ENCODE assay signal across 8 mouse cellular contexts in genomic region chr6:4602012-4602411, GRCm38 (mm10). TPM values are rescaled to one million over a fixed set of nuclear protein-coding genes. Genes with fewer than 3 reads are reported as not detected.
DNase-seq lines count a peak whose midpoint lies in the region; ATAC-seq and TF ChIP-seq lines count a peak whose summit lies in the region.

No protein-coding gene starts in this region.

- H3K4me2 ChIP-seq in kidney, postnatal 0 days (ENCODE audit: low read length): peak overlapping the region; percentile 94
- H3K4me2 ChIP-seq in embryonic facial prominence, embryonic 11.5 days (ENCODE audit: low read depth, low read length): 0 out of 2 replicates have a peak overlapping the region, but pooled peaks have one; percentile 2
- H3K4me2 ChIP-seq in hindbrain, postnatal 0 days (ENCODE audit: low read depth, low read length): peak overlapping the region; percentile 92
- peak overlapping the region; percentile 96 for H3K4me2 ChIP-seq in midbrain, embryonic 16.5 days (ENCODE audit: low read length)

- no peak overlapping the region for H3K27ac ChIP-seq in kidney, postnatal 0 days
- no peak overlapping the region for H3K27ac ChIP-seq in embryonic facial prominence, embryonic 11.5 days (replicated peaks; ENCODE audit: low read depth, low read length)
- H3K27ac ChIP-seq in hindbrain, postnatal 0 days: no peak overlapping the region
- H3K27ac ChIP-seq in midbrain, embryonic 16.5 days (ENCODE audit: low read length): no peak overlapping the region; the same call in 1 of the 2 replicates

- peak overlapping the region; percentile 82; the same call in 1 of the 2 replicates for H3K4me3 ChIP-seq in kidney, postnatal 0 days (replicated peaks; ENCODE audit: low read depth, low read length)
- peak overlapping the region; percentile 75; the same call in 1 of the 2 replicates for H3K4me3 ChIP-seq in embryonic facial prominence, embryonic 11.5 days (ENCODE audit: low read depth, low read length)
- H3K4me3 ChIP-seq in hindbrain, postnatal 0 days (ENCODE audit: low read length): peak overlapping the region; percentile 80
- peak overlapping the region; percentile 83; the same call in 1 of the 2 replicates for H3K4me3 ChIP-seq in midbrain, embryonic 16.5 days (ENCODE audit: low read depth, low read length)

- no peaks in the 10 kb centered on the region for H3K27me3 ChIP-seq in kidney, postnatal 0 days (ENCODE audit: insufficient read depth, low read length)
- no peaks in the 10 kb centered on the region for H3K27me3 ChIP-seq in embryonic facial prominence, embryonic 11.5 days (ENCODE audit: control insufficient read depth, insufficient read depth, low read length)
- no peaks in the 10 kb centered on the region for H3K27me3 ChIP-seq in hindbrain, postnatal 0 days (ENCODE audit: insufficient read depth, low read length)
- H3K27me3 ChIP-seq in midbrain, embryonic 16.5 days (ENCODE audit: control insufficient read depth, insufficient read depth, low read depth, low read length): no peaks in the 10 kb centered on the region

- no peak overlapping the region for H3K9ac ChIP-seq in kidney, postnatal 0 days (ENCODE audit: low read depth, low read length)
- no peak overlapping the region for H3K9ac ChIP-seq in embryonic facial prominence, embryonic 11.5 days (replicated peaks; ENCODE audit: low read length)
- no peak overlapping the region for H3K9ac ChIP-seq in hindbrain, postnatal 0 days (replicated peaks; ENCODE audit: low read length)
- H3K9ac ChIP-seq in midbrain, embryonic 16.5 days (ENCODE audit: low read depth, low read length): peak overlapping the region; percentile 98; the same call in 1 of the 2 replicates

- TF ChIP-seq CTCF in kidney, postnatal 0 days (IDR thresholded peaks at IDR 0.05; ENCODE audit: low read depth): no peak
- no peak for TF ChIP-seq CTCF in hindbrain, postnatal 0 days (IDR thresholded peaks at IDR 0.05; ENCODE audit: low read depth)

- peaks cover 3% of the 10 kb centered on the region; the same call in 1 of the 2 replicates for H3K4me1 ChIP-seq in kidney, postnatal 0 days (replicated peaks; ENCODE audit: insufficient read depth, low read length)
- no peaks in the 10 kb centered on the region for H3K4me1 ChIP-seq in embryonic facial prominence, embryonic 11.5 days (ENCODE audit: control insufficient read depth, insufficient read depth, low read length)
- H3K4me1 ChIP-seq in hindbrain, postnatal 0 days (ENCODE audit: insufficient read depth, low read length): 0 out of 2 replicates have a peak, but pooled peaks cover 14% of the 10 kb centered on the region
- peaks cover 15% of the 10 kb centered on the region for H3K4me1 ChIP-seq in midbrain, embryonic 16.5 days (ENCODE audit: control insufficient read depth, insufficient read depth, low read length)

- no peaks in the 10 kb centered on the region for H3K36me3 ChIP-seq in kidney, postnatal 0 days (ENCODE audit: insufficient read depth, low read length)
- H3K36me3 ChIP-seq in embryonic facial prominence, embryonic 11.5 days (replicated peaks; ENCODE audit: control insufficient read depth, insufficient read depth, low read depth, low read length): no peaks in the 10 kb centered on the region
- no peaks in the 10 kb centered on the region for H3K36me3 ChIP-seq in hindbrain, postnatal 0 days (ENCODE audit: insufficient read depth, low read length)
- H3K36me3 ChIP-seq in midbrain, embryonic 16.5 days (ENCODE audit: control insufficient read depth, insufficient read depth, low read length): no peaks in the 10 kb centered on the region

- DNase-seq in kidney, postnatal 0 days (ENCODE audit: low spot score): no peak
- DNase-seq in kidney, adult 9 months: no peak
- DNase-seq in embryonic facial prominence, embryonic 11.5 days (ENCODE audit: low spot score): no peak
- DNase-seq in hindbrain, postnatal 0 days (ENCODE audit: low spot score): no peak
- no peak for DNase-seq in spleen, postnatal 36 days (ENCODE audit: low spot score in 2 of 2)
- no peak for DNase-seq in frontal cortex, postnatal 14 days (ENCODE audit: low spot score in 2 of 2)

- H3K9me3 ChIP-seq in kidney, postnatal 0 days (replicated peaks; ENCODE audit: low read length): no peaks in the 10 kb centered on the region
- no peaks in the 10 kb centered on the region for H3K9me3 ChIP-seq in embryonic facial prominence, embryonic 11.5 days (replicated peaks; ENCODE audit: control insufficient read depth, low read length)
- H3K9me3 ChIP-seq in hindbrain, postnatal 0 days (ENCODE audit: low read length): no peaks in the 10 kb centered on the region
- H3K9me3 ChIP-seq in midbrain, embryonic 16.5 days (replicated peaks; ENCODE audit: control insufficient read depth, low read length, poor library complexity, severe bottlenecking): no peaks in the 10 kb centered on the region

- 72% methylated on average over 5 of the region's 5 CpGs for WGBS in kidney, postnatal 0 days
- WGBS in embryonic facial prominence, embryonic 11.5 days: 37% methylated on average over 5 of the region's 5 CpGs
- WGBS in hindbrain, postnatal 0 days: 42% methylated on average over 5 of the region's 5 CpGs
- 56% methylated on average over 5 of the region's 5 CpGs for WGBS in midbrain, embryonic 16.5 days

- ATAC-seq in kidney, postnatal 0 days (replicated peaks; ENCODE audit: low FRiP score, low read depth): no peak
- no peak for ATAC-seq in embryonic facial prominence, embryonic 11.5 days (replicated peaks; ENCODE audit: insufficient number of reproducible peaks, low FRiP score, low TSS enrichment, low read depth)
- no peak for ATAC-seq in hindbrain, postnatal 0 days
- ATAC-seq in midbrain, embryonic 16.5 days: no peak
- ATAC-seq in megakaryocyte-erythroid progenitor cell, adult 5-6 weeks (replicated peaks; ENCODE audit: low FRiP score, low TSS enrichment, poor library complexity, severe bottlenecking): no peak

RNA-seq across cellular contexts. Expression of gene Casd1, which starts 1.4 kb away (rescaled TPM):
- 26.7 and 27.4 TPM in 2 replicates for polyA plus RNA-seq in kidney, postnatal 0 days (2015; fragmentation: Nextera tagmentation; extraction: Ambion mirVana)
- polyA plus RNA-seq in embryonic facial prominence, embryonic 11.5 days (2014; fragmentation: Nextera tagmentation; extraction: Ambion mirVana): 57.7 and 61.6 TPM in 2 replicates
- 68.9 and 76.1 TPM in 2 replicates for total RNA-seq in hindbrain, postnatal 0 days (2014; rRNA removed)
- polyA plus RNA-seq in hindbrain, postnatal 0 days (2015; fragmentation: Nextera tagmentation; extraction: Ambion mirVana): 39.1 and 40.2 TPM in 2 replicates
- 48.6 and 49.4 TPM in 2 replicates for polyA plus RNA-seq in midbrain, embryonic 16.5 days (2015; fragmentation: Nextera tagmentation; extraction: Ambion mirVana)
- 17.0 and 20.7 TPM in 2 replicates for total RNA-seq in megakaryocyte-erythroid progenitor cell, adult 5-6 weeks (2014; fragmentation: Nextera tagmentation)
- 75.4 and 81.7 TPM in 2 replicates for total RNA-seq in megakaryocyte-erythroid progenitor cell, adult 5-6 weeks (2017)

Comparison
In these comparisons a context has a peak if more than half of its experiments do, and no peak if none do; other contexts are left out.
1. H3K4me2 ChIP-seq: peak in every context shown above with its lines; median percentile 96 in midbrain, embryonic 16.5 days; 94 in kidney, postnatal 0 days; 92 in hindbrain, postnatal 0 days; 2 in embryonic facial prominence, embryonic 11.5 days.